Comparison of ENCODE assay signal across 8 mouse cellular contexts in genomic region chr10:105574695-105575660, GRCm38 (mm10). TPM values are rescaled to one million over a fixed set of nuclear protein-coding genes. Genes with fewer than 3 reads are reported as not detected.
A peak's percentile ranks its signal among the peaks of the same experiment; 100 is the strongest.
DNase-seq lines count a peak whose midpoint lies in the region; ATAC-seq and TF ChIP-seq lines count a peak whose summit lies in the region.

No protein-coding gene starts in this region.

- H3K79me2 ChIP-seq in MEL (ENCODE audit: control insufficient read depth, insufficient read depth, low read length, poor library complexity), result no peaks in the 10 kb centered on the region

- H3K36me3 ChIP-seq in MEL (ENCODE audit: control insufficient read depth in 1 of 2, insufficient read depth in 2 of 2, low read length in 2 of 2), result peaks cover 0 to 3% of the 10 kb centered on the region in 2 experiments; a peak in 2 of 4 replicates
- no peaks in the 10 kb centered on the region for H3K36me3 ChIP-seq in forebrain, postnatal 0 days (ENCODE audit: insufficient read depth)
- H3K36me3 ChIP-seq in lung, embryonic 16.5 days (ENCODE audit: control insufficient read depth, insufficient read depth, low read length), result no peaks in the 10 kb centered on the region

- peak; percentile 69 for ATAC-seq in forebrain, postnatal 0 days
- ATAC-seq in hematopoietic stem cell, adult 5-6 weeks (replicated peaks in 1 of 2; ENCODE audit: insufficient read depth in 1 of 2, low FRiP score in 2 of 2, low TSS enrichment in 1 of 2, low read depth in 1 of 2, poor library complexity in 2 of 2, severe bottlenecking in 2 of 2), result peak; percentile 83 to 87
- peak; percentile 75 for ATAC-seq in lung, embryonic 16.5 days (ENCODE audit: low read depth)

- no peak overlapping the region for H3K9ac ChIP-seq in MEL (ENCODE audit: control insufficient read depth, low read depth, low read length, poor library complexity, severe bottlenecking)
- H3K9ac ChIP-seq in forebrain, postnatal 0 days, result peak overlapping the region; percentile 69
- peak overlapping the region; percentile 84 for H3K9ac ChIP-seq in lung, embryonic 16.5 days (ENCODE audit: low read length)

- no peak for TF ChIP-seq POLR2A in MEL (IDR thresholded peaks at IDR 0.05; ENCODE audit: control insufficient read depth in 1 of 2, insufficient read depth in 1 of 2, low read depth in 1 of 2, low read length in 2 of 2, poor library complexity in 1 of 2)
- TF ChIP-seq POLR2A in cerebellum, adult 2 months (IDR thresholded peaks at IDR 0.05; ENCODE audit: borderline replicate concordance, insufficient read depth, low read length), result no peak

- no peaks in the 10 kb centered on the region for H3K9me3 ChIP-seq in MEL (replicated peaks; ENCODE audit: insufficient read depth, low read length)
- H3K9me3 ChIP-seq in forebrain, postnatal 0 days (ENCODE audit: low read length), result no peaks in the 10 kb centered on the region
- H3K9me3 ChIP-seq in lung, embryonic 16.5 days (ENCODE audit: control insufficient read depth, low read length), result no peaks in the 10 kb centered on the region

- peak; percentile 76 for DNase-seq in MEL (ENCODE audit: low read depth, low spot score)
- DNase-seq in cerebellum, adult 2 months, result peak; percentile 93 to 96
- DNase-seq in forebrain, postnatal 0 days, result peak; percentile 93
- peak; percentile 92 for DNase-seq in layer of hippocampus, adult 9-10 months (ENCODE audit: low spot score)
- peak; percentile 91 for DNase-seq in ovary, postnatal 10 days (ENCODE audit: low spot score)
- DNase-seq in thymus, postnatal 10 days (ENCODE audit: low spot score in 2 of 2), result peak; percentile 66 to 85

- peak overlapping the region; percentile 60 for H3K4me2 ChIP-seq in forebrain, postnatal 0 days (ENCODE audit: low read depth)
- peak overlapping the region; percentile 97 for H3K4me2 ChIP-seq in lung, embryonic 16.5 days (ENCODE audit: low read depth, low read length)

- TF ChIP-seq CTCF in MEL (IDR thresholded peaks at IDR 0.05 in 2 of 3, conservative IDR thresholded peaks at IDR 0.05 in 1 of 3; ENCODE audit: control insufficient read depth in 1 of 3, insufficient read depth in 1 of 3, low read depth in 2 of 3, low read length in 3 of 3, poor library complexity in 1 of 3, severe bottlenecking in 1 of 3), result peak; percentile 23 to 73 (median 66); a peak in 5 of 6 replicates
- peak; percentile 93 for TF ChIP-seq CTCF in cerebellum, adult 2 months (IDR thresholded peaks at IDR 0.05; ENCODE audit: borderline replicate concordance, insufficient read depth, low read depth, low read length)
- TF ChIP-seq CTCF in forebrain, postnatal 0 days (IDR thresholded peaks at IDR 0.05; ENCODE audit: low read depth), result peak; percentile 97

- H3K27ac ChIP-seq in MEL (ENCODE audit: control insufficient read depth, low read depth, low read length), result no peak overlapping the region
- peak overlapping the region; percentile 76 for H3K27ac ChIP-seq in cerebellum, adult 2 months (ENCODE audit: insufficient read depth, low read length)
- H3K27ac ChIP-seq in forebrain, postnatal 0 days (ENCODE audit: low read depth, low read length), result peak overlapping the region; percentile 84
- peak overlapping the region; percentile 89 for H3K27ac ChIP-seq in lung, embryonic 16.5 days (ENCODE audit: low read length)

- TF ChIP-seq EP300 in MEL (IDR thresholded peaks at IDR 0.05; ENCODE audit: low read depth in 1 of 2, low read length in 2 of 2), result no peak

- no peak overlapping the region for H3K4me3 ChIP-seq in MEL (ENCODE audit: control insufficient read depth in 1 of 2, insufficient read depth in 1 of 2, low read depth in 2 of 2, low read length in 2 of 2)
- H3K4me3 ChIP-seq in cerebellum, adult 2 months (replicated peaks; ENCODE audit: insufficient read depth, low read depth, low read length), result peak overlapping the region; percentile 70
- peak overlapping the region; percentile 85 for H3K4me3 ChIP-seq in forebrain, postnatal 0 days (ENCODE audit: low read depth, low read length)
- H3K4me3 ChIP-seq in lung, embryonic 16.5 days (ENCODE audit: low read length), result peak overlapping the region; percentile 92

- peak; percentile 43 for TF ChIP-seq RAD21 in MEL (IDR thresholded peaks at IDR 0.05; ENCODE audit: low read depth, low read length)

- no peaks in the 10 kb centered on the region for H3K27me3 ChIP-seq in MEL (ENCODE audit: control insufficient read depth in 1 of 2, insufficient read depth in 2 of 2, low read length in 2 of 2)
- H3K27me3 ChIP-seq in cerebellum, adult 2 months (ENCODE audit: control insufficient read depth, insufficient read depth, low read length), result no peaks in the 10 kb centered on the region
- no peaks in the 10 kb centered on the region for H3K27me3 ChIP-seq in forebrain, postnatal 0 days (ENCODE audit: insufficient read depth, low read length)
- H3K27me3 ChIP-seq in lung, embryonic 16.5 days (ENCODE audit: control insufficient read depth, insufficient read depth, low read depth, low read length), result no peaks in the 10 kb centered on the region

- H3K4me1 ChIP-seq in MEL (ENCODE audit: control insufficient read depth in 1 of 2, insufficient read depth in 2 of 2, low read length in 2 of 2), result 0 out of 4 replicates have a peak, but pooled peaks cover 0 to 2% of the 10 kb centered on the region in 2 experiments
- H3K4me1 ChIP-seq in cerebellum, adult 2 months (ENCODE audit: control insufficient read depth, insufficient read depth, low read length), result peaks cover 9% of the 10 kb centered on the region; the same call in 1 of the 2 replicates
- H3K4me1 ChIP-seq in forebrain, postnatal 0 days (ENCODE audit: insufficient read depth), result peaks cover 5% of the 10 kb centered on the region
- H3K4me1 ChIP-seq in lung, embryonic 16.5 days (replicated peaks; ENCODE audit: control insufficient read depth, insufficient read depth, low read length), result peaks cover 7% of the 10 kb centered on the region

- WGBS in cerebellum, adult 2 months, result under 1% methylated on average over 44 of the region's 44 CpGs
- WGBS in forebrain, postnatal 0 days, result under 1% methylated on average over 44 of the region's 44 CpGs
- WGBS in lung, embryonic 16.5 days, result under 1% methylated on average over 44 of the region's 44 CpGs

TF ChIP-seq in MEL, 35 proteins besides CTCF, POLR2A, EP300 and RAD21:
- TF ChIP-seq ZC3H11A (IDR thresholded peaks at IDR 0.05; ENCODE audit: low read depth, low read length), result peak; percentile 42
- TF ChIP-seq ETS1 (IDR thresholded peaks at IDR 0.05; ENCODE audit: low read depth, low read length), result 0 out of 2 replicates have a peak, but pooled peaks have one; percentile 20
- no peak for TF ChIP-seq NRF1 (IDR thresholded peaks at IDR 0.05; ENCODE audit: insufficient read depth, low read depth, low read length, poor library complexity, severe bottlenecking)
- TF ChIP-seq RCOR1 (IDR thresholded peaks at IDR 0.05; ENCODE audit: low read depth, low read length), result no peak
- TF ChIP-seq TBP (IDR thresholded peaks at IDR 0.05; ENCODE audit: low read depth, low read length), result no peak
- TF ChIP-seq SMC3 (IDR thresholded peaks at IDR 0.05; ENCODE audit: low read depth, low read length), result peak; percentile 54
TF ChIP-seq in MEL: peak in this region for 3.

RNA-seq across cellular contexts. Expression of gene Tmtc2, which starts 0.7 kb away (rescaled TPM):
- not detected in 2 replicates for total RNA-seq in MEL (2012; rRNA removed)
- polyA plus RNA-seq in MEL (2012; ENCODE audit: insufficient read depth in 1 of 2, insufficient read length in 2 of 2, low read depth in 1 of 2, low replicate concordance in 2 of 2, missing spikeins in 1 of 2), result not detected
- polyA plus RNA-seq in cerebellum, adult 2 months (2012; rRNA removed), result 16.3 and 16.7 TPM in 2 replicates
- 8.5 and 11.1 TPM in 2 replicates for total RNA-seq in forebrain, postnatal 0 days (2014; rRNA removed)
- polyA plus RNA-seq in forebrain, postnatal 0 days (2015; fragmentation: Nextera tagmentation; extraction: Ambion mirVana), result 3.2 and 4.6 TPM in 2 replicates
- 3.5 and 4.1 TPM in 2 replicates for total RNA-seq in hematopoietic stem cell, adult 5-6 weeks (2017)
- polyA plus RNA-seq in lung, embryonic 16.5 days (2015; fragmentation: Nextera tagmentation; extraction: Ambion mirVana), result 7.6 and 8.1 TPM in 2 replicates

Comparison
In these comparisons a context has a peak if more than half of its experiments do, and no peak if none do; other contexts are left out.
1. H3K4me3 ChIP-seq: peak in cerebellum, adult 2 months (single experiment), forebrain, postnatal 0 days (single experiment) and lung, embryonic 16.5 days (single experiment); none in MEL (0 of 2).
2. Peak in every context shown above with its lines, with median percentiles within 50 percentile points of each other: DNase-seq, CTCF ChIP-seq and ATAC-seq.